Mouse (Mus musculus) cerebellum, adult 2 months (tissue): ENCODE data around the gene Gm904.
"Not testable (repeated sequence)": the region's sequence is repeated elsewhere in the genome, so short reads cannot be mapped to it uniquely, and the experiment has no call there.

Experiments
- CTCF ChIP-seq: fragments of 200-500 bp; IDR thresholded peaks from 2 replicates; pipeline ENCODE4 v1.5.1; 2011; ENCODE audit warnings: low read depth, mild to moderate bottlenecking, control low read depth, low read length, moderate library complexity, borderline replicate concordance; ENCODE audit not compliant: insufficient read depth
- POLR2A ChIP-seq: fragments of 200-500 bp; IDR thresholded peaks from 2 replicates; pipeline ENCODE4 v1.6.1; 2011; ENCODE audit warnings: low read length, control low read depth, borderline replicate concordance; ENCODE audit not compliant: insufficient read depth

DNA sequence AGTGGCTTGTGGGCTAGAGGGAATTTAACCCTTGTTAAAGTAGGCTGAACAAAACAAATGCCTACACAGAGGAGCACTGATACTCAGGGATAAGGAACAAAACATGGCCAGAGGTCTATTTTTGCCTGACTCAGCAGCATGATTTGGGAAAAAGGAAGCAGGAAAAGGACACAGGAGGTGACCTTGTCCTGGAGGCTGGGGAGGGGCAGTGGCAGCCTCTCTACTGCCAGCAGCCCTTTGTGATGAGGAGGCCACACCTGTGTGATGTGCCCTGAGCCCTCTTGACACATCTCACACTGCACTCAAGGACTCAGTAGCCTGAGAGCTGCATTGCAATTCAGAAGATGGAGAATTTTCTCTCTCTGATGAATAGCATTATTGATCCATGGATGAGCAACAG is at the start of gene Gm904:
- TF ChIP-seq POLR2A, CTCF: not testable (repeated sequence)
